Mouse (Mus musculus) kidney, postnatal 4 days (tissue): Measurements from ENCODE around the gene Gm48551.

ENCODE experiments used
- DNase-seq, 2 experiments: peaks; one replicate each; pipeline ENCODE4 v3.0.0; 2021; ENCODE audit warnings: mixed read lengths in 2 of 2

Gene Gm48551

GRCm38 (mm10) chr10:81419111-81419928 is 35.1 kb downstream of the Gm48551 start:
- DNase-seq = peak in 1 of 2 experiments; percentile 1

GRCm38 (mm10) chr10:81420191-81420767 is 36.0 kb downstream of the Gm48551 start:
- peak; percentile 3 to 11 for DNase-seq

GRCm38 (mm10) chr10:81421041-81421796 is 37.0 kb downstream of the Gm48551 start:
- peak in 1 of 2 experiments; percentile 2 for DNase-seq

GRCm38 (mm10) chr10:81421797-81422100 is 37.5 kb downstream of the Gm48551 start:
- peak; percentile 1 to 8 for DNase-seq

GRCm38 (mm10) chr10:81422191-81422590 is 37.9 kb downstream of the Gm48551 start:
- peak; percentile 3 to 5 for DNase-seq

- peak in 1 of 2 experiments; percentile 2 for DNase-seq
Observed at GRCm38 (mm10) chr10:81422661-81423217, 38.5 kb downstream of the Gm48551 start.

- peak; percentile 1 to 5 for DNase-seq
Observed at GRCm38 (mm10) chr10:81423476-81424245, 39.4 kb downstream of the Gm48551 start.

- peak; percentile 67 to 79 for DNase-seq
Observed at GRCm38 (mm10) chr10:81424246-81425051, 40.2 kb downstream of the Gm48551 start.

GRCm38 (mm10) chr10:81425236-81425850 is 41.1 kb downstream of the Gm48551 start:
- DNase-seq = peak; percentile 43 to 61

- peak; percentile 53 to 59 for DNase-seq
Observed at GRCm38 (mm10) chr10:81426081-81426671, 41.9 kb downstream of the Gm48551 start.

GRCm38 (mm10) chr10:81426897-81427296 is 42.6 kb downstream of the Gm48551 start:
- peak; percentile 78 to 83 for DNase-seq

GRCm38 (mm10) chr10:81427327-81427726 is 43.1 kb downstream of the Gm48551 start:
- DNase-seq = no peak

- peak; percentile 5 to 6 for DNase-seq
Observed at GRCm38 (mm10) chr10:81427804-81428506, 43.7 kb downstream of the Gm48551 start.

GRCm38 (mm10) chr10:81428507-81428870 is 44.2 kb downstream of the Gm48551 start:
- DNase-seq = peak in 1 of 2 experiments; percentile 1

GRCm38 (mm10) chr10:81429092-81429491 is 44.8 kb downstream of the Gm48551 start:
- DNase-seq = peak; percentile 3 to 10

- peak; percentile 91 to 94 for DNase-seq
Observed at GRCm38 (mm10) chr10:81429605-81430061, 45.4 kb downstream of the Gm48551 start.

- DNase-seq = peak; percentile 85 to 92
Observed at GRCm38 (mm10) chr10:81430141-81430830, 46.0 kb downstream of the Gm48551 start.

GRCm38 (mm10) chr10:81430831-81431525 is 46.7 kb downstream of the Gm48551 start:
- DNase-seq = peak; percentile 72 to 81
